Mouse (Mus musculus) neutrophil, adult 83 days (primary cell): Measurements from ENCODE around the gene Olfr168. TPM values are rescaled to one million over a fixed set of nuclear protein-coding genes. Genes with fewer than 3 reads are reported as not detected.

ENCODE experiments used
- total RNA-seq, 2 experiments: library from RNA; stranded (reverse); gene quantifications; one replicate each; pipeline ENCODE4 v1.2.4; 2023

Gene Olfr168
- not detected for total RNA-seq

GRCm38 (mm10) chr16:19535455-19535854 lies at the start of gene Olfr168:
TSS of gene Olfr168 (minus strand) at chr16:19535555.

GRCm38 (mm10) chr16:19571709-19572108 lies 36.4 kb upstream of the Olfr168 start, which contains the start of gene Olfr169:
TSS of gene Olfr169 (minus strand) at chr16:19571809.

GRCm38 (mm10) chr16:19522166-19522565 lies 13.2 kb downstream of the Olfr168 start, which contains the start of gene Olfr167:
TSS of gene Olfr167 (minus strand) at chr16:19522266.

GRCm38 (mm10) chr16:19483394-19483793 lies 52.0 kb downstream of the Olfr168 start, which contains the start of gene Olfr166:
TSS of gene Olfr166 (plus strand) at chr16:19483694.

Other genes starting within 250 kb of the Olfr168 start
- gene Olfr164, start 221.5 kb downstream of the Olfr168 start, total RNA-seq = not detected
- not detected for gene Olfr165, start 112.4 kb downstream of the Olfr168 start, total RNA-seq
- not detected for gene Olfr166, start 51.9 kb downstream of the Olfr168 start, total RNA-seq
- gene Olfr167, start 13.3 kb downstream of the Olfr168 start, total RNA-seq = not detected
- gene Olfr169, start 36.3 kb upstream of the Olfr168 start, total RNA-seq = not detected
- gene Olfr170, start 76.3 kb upstream of the Olfr168 start, total RNA-seq = not detected
- gene Olfr171, start 94.4 kb upstream of the Olfr168 start, total RNA-seq = not detected
- gene Lamp3, start 170.8 kb upstream of the Olfr168 start, total RNA-seq = not detected
- gene B3gnt5, start 224.7 kb upstream of the Olfr168 start, total RNA-seq = 1 to 10 TPM; 2.8 to 4.6 TPM